Mouse (Mus musculus) adrenal gland, postnatal 36 days (tissue): ENCODE data around the gene Snd1. TPM values are rescaled to one million over a fixed set of nuclear protein-coding genes. Genes with fewer than 3 reads are reported as not detected.

Experiments used
- DNase-seq, 2 experiments: peaks; one replicate each; pipeline ENCODE4 v3.0.0; 2021; ENCODE audit warnings: mixed read lengths in 1 of 2
- total RNA-seq, 2 experiments: library from RNA; stranded (reverse); gene quantifications; 2 replicates each; pipeline ENCODE4 v1.2.3; 2021

Gene Snd1
- total RNA-seq, 2 experiments from 2014 or later = 136 to 148 TPM

- no peak for DNase-seq
Measured at GRCm38 (mm10) chr6:28546943-28547342, 72.0 kb downstream of the Snd1 start.

DNA sequence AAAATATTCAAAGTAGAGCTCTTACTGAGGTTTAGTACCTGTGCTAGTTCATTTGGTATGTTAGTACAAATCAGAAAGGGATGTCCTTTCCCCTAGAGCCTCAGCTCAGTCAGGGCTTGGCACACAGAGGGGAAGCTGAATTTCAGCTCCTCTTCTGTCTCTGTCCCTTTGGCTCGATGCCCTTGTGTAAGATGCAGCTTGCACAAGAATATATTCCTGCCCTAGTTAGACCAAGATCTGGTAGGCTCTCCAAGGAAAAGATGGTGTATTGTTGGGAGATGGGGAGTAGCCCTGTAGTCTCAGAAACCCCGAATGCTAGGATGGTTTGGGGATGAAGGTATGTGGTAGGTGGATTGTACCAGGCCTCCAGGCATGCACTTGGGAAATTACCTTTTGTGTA, 74.4 kb downstream of the Snd1 start:
- DNase-seq = no peak

- no peak for DNase-seq
Measured at GRCm38 (mm10) chr6:28550255-28551004, 75.5 kb downstream of the Snd1 start.

GRCm38 (mm10) chr6:28554470-28554869, 79.5 kb downstream of the Snd1 start:
- DNase-seq = no peak

DNA sequence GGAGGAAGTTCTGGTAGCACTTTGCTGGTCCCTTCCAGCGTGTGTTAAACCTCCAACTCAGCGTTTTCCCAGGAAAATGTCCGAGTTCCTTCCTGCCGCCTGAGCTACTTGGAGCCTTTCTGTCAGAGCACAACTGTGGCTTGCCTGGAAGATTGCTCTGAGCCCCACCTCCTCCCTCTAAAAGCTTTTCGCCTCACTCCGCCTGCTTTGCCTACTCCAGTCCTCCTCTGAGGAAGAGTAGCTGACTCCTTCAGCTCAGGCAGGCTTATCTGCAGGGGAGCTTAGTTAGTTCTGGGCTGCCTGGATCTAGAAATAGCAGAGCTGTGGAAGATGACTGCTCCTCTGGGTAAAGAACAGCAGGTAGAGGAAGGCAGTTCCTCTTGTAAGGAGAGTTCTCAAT, 80.1 kb downstream of the Snd1 start:
- DNase-seq = no peak

GRCm38 (mm10) chr6:28555428-28555827, 80.5 kb downstream of the Snd1 start:
- DNase-seq = no peak

DNA sequence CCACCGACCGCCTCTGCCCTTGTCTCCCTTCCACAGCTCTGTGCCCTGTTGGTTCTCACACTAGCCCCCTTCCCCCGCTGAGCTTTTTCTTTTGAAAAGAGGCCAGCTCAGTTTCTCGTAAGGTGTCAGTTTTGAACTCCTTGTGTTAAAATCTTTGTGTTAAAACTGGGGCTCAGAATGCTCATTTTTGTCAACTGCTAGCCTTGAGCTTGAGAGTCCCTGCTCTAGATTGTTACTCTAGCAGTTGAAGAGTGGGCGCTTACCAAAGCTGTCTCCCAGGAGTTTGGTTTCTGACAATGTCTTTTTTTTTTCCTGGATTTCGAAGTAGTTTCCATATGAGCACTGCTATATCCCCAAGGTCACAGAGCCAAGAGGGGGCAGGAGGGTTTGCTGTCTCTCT, 82.8 kb downstream of the Snd1 start:
- no peak for DNase-seq

GRCm38 (mm10) chr6:28559419-28559818, 84.5 kb downstream of the Snd1 start:
- no peak for DNase-seq

DNA sequence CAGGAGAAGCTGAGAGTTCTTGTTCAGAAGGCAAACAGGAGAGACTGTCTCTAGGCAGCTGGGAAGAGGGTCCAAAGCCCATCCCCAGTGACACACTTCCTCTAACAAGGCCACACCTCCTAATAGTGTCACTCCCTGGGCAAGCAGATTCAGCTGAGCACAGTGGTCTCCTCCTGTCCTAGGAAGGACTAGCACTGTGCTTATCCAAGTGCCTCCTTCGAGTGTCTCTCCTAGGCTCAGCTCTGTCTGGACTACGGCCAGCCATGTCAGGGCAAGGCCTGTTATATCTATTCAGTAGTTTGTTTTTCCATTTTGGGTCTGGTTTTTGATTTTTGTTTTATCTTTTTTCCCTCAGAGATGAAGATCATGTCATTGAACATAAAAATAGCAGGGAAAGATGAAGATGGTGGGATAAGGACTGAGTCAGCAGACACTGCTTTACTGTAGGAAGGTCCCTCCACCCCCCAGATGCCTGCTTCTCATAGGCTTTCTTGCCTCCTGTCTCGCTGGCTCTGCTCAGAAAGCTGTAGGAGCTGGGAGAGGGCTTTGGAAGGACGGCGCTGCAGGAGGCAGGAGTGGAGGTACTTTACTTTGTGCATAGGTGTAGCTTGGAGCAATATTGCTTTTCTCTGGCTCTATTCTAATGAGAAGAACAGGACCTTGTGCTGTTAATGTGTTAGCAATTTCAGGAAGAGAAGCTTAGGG, 86.5 kb downstream of the Snd1 start:
- peak in 1 of 2 experiments; percentile 12 for DNase-seq

DNA sequence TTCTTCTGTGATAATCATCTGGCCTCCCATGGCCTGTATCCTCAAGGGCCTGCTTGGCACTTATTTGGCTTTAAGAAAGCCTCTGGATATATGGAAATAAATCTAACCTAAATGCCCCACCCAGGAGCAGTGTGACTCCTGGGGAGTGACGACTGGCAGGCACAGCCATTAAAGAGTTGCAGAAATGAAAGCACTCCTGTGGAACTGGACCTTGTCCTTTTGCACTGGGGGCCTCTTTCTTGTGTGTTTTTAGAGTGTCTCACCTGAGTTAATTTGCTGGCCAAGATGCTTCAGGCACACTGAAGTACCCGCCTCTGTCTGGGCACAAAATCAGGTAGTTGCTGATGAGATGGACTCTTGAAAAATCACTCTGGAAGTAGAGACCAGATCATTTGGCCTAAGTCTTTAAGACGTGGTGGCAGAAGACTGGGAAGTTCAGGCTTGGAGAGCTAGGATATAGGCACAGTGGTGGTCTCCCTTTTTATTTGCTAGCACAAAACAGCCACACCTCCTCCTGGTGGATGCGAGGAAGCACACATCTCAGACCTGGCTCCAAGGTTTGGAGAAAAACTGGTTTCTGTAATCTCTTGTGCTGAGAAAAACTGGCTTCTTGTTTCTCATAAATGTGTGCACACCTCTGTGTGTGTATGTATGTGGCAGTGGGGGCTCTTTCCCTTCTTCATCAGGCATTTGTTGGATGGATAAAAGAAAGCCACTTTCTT, 87.5 kb downstream of the Snd1 start:
- no peak for DNase-seq

DNA sequence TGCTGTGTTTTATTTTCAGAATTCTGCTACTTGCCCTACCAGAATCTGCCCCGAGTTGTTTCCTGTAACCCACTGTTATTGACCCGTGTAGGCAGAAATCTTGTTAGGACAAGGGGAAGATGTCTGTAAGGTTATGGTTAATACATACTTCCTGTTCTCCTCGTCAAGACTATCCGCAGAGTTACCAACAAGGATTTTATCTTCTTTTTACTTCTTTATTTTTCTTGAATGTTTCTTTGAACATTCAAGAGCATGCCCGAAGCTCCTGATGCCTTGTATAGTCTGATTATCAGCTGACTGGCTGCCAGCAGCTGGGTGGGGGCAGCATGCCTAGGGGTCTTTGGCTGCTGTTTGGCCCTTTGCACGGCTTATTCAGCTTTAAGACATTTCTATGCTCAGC, 93.0 kb downstream of the Snd1 start:
- DNase-seq = no peak

- no peak for DNase-seq
Measured at GRCm38 (mm10) chr6:28571946-28572345, 97.0 kb downstream of the Snd1 start.

DNA sequence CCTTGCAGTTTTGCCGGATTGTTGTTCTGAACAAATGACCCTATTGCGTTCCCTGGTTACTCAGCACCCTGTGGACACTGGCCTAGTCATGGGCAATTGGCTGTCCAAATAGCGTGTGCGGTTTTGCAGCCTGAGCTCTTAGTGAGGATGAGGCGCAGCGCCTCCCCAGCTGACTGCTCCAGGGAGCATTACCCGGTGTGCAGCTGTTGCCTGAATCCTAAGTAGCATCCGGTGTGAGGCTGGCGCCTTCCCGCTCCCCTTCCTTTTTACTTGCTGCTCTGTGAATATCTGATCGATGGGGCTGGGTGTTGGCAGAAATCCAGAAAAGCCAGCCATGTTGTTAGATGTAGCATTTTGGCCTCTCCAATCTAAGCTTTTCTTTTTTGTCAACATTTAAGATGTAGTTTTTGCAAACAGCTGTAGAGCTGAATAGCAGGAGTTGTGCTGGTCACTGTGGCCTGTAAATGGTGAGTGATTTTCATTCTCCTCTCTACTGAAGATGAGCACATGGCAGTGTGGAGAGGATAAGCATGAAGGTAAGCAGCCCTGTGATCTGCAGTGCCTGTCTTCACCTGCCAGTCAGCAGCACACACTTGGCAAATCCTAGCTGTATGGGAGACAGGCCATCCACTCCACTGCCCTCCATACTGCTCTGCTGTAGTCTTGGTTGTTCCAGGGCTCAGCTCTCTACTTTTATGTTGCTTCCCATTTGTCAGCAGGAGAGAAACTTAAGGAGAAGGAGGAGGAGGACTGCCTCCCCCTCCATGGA, 98.2 kb downstream of the Snd1 start:
- peak in 1 of 2 experiments; percentile 10 for DNase-seq

GRCm38 (mm10) chr6:28576356-28577264, 101.7 kb downstream of the Snd1 start:
- no peak for DNase-seq

DNA sequence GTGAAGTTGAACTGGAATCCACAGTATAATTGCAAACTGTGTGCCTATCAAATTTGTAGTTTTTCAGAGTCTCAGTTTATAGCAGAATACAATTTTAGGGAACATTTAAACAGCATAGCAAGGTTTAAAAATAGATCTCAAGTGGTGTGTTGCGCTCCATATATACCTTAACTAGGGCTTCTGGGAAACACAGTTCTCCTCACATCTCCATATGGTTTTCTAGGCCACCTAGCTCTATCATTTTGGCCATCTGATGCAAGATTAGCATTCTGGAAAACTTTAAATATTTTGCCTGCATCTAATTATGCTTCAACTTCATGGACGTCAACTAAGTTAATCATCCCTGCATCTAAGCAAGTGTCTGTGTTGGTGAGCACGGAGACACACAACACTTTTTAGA, 107.9 kb downstream of the Snd1 start:
- DNase-seq = no peak

GRCm38 (mm10) chr6:28583399-28583798, 108.5 kb downstream of the Snd1 start:
- DNase-seq = no peak

GRCm38 (mm10) chr6:28586806-28587205, 111.9 kb downstream of the Snd1 start:
- no peak for DNase-seq

DNA sequence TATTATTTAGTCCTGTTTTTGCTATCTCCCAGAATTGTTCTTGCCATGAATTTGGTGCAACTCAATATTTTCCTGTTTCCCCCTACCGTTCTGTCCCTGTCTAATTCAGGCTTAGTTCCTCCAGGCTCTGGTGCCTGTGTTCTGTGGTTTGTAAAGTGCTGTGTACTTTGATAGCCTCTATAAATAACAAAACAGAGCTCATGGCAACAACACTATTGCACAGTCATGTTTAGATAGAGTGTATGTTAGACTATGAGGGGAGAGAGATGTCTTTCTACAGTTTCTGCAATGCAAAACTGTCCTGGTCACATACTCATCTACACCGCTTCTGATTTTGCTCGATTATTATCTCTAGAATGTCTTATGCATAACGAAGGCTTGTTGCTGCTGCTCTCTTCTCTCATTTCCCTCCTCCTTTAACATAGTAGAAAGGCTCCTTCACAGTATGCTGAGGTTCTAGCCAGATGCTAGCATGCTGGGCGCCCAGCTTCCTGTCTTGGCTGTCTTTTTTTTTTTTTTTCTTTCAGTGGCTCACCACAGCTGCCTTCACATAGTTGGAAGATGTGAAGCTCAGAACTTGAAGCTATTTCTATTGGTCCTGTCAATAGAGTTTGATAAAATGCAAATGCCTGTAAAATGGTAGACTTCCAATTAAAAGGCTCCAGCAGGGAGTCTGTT, 113.7 kb downstream of the Snd1 start:
- no peak for DNase-seq

- DNase-seq = no peak
Measured at GRCm38 (mm10) chr6:28592323-28592893, 117.5 kb downstream of the Snd1 start.

DNA sequence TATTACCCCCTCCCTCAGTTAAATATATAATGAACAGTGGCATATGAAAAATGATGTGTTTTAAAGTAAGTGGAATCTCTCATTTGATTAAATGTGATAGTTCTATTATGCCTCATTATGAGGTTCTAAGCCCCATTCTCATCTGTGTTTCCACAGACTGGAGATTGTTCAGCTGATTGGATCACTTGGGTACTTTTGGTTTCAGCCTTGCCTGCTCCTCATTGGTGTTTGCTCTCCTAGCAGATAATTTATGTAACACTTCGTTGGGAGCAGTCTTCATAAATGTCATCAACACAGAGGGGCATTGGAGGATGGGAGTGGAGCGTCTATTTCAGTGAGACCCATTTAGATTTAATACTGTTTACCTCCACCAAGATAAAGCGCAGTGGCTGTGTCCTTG, 118.8 kb downstream of the Snd1 start:
- no peak for DNase-seq
